Mouse (Mus musculus) thymus, postnatal 36 days (tissue): ENCODE results near the gene Dpp10.

Source experiments
- DNase-seq, 2 experiments: peaks; one replicate each; pipeline ENCODE4 v3.0.0; 2022; ENCODE audit warnings: mixed read lengths in 2 of 2

Dpp10 gene

DNA sequence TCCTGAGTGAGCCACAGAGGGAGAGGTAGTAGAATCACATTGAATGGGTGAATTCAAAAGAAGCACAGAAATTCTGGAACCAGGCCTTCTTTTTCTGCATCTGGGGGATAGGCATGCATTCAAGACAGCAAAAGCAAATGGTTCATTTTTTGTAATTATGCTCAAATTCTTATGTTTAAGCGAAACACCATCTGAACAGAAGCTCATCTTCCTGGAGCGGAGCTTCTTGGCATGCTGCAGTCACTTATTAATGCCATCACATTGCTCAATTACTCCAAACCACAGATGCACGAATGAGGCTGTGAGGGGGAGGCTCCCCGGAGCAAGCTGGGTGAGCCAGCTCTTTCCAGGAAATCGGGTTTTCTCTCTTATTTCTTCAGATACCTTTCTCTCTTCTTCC is 142.7 kb downstream of the Dpp10 start:
- no peak for DNase-seq

DNA sequence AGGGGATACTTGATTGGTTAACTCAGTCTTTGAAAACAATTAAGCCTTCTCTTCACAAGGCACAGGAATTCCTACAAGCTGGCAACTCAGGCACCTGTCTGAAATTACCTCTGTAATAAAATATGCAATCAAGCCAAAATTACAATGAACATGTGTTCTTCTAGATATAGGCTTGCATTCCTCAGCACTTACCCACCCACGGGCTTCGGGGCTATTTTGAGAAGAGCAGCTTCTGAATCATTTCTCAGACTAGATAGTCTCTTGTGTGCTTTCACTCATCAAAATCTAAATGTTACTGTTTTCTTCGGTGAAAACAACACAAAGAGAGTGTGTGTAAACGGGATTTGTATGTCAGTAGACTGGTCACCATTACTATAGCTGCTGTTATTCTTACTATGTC is 144.1 kb downstream of the Dpp10 start:
- DNase-seq, result no peak

DNA sequence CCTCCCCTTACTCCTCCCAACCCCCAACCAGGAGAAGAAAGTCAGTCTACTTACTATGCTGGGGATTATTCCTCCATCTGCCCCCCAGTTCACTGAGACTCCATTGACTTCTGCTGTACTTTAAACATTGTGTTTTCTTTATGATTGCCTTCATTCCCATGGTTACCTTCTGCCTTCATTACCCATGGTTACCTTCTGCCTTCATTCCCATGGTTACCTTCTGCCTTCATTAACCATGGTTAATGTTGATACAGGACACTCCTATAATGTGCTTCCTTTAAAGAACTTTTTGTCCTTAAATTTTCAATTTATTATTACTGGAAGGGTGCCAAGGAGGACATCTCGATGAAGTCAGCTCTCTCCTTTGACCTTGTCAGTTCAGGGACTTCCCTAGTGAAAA is 158.1 kb downstream of the Dpp10 start:
- no peak for DNase-seq

DNA sequence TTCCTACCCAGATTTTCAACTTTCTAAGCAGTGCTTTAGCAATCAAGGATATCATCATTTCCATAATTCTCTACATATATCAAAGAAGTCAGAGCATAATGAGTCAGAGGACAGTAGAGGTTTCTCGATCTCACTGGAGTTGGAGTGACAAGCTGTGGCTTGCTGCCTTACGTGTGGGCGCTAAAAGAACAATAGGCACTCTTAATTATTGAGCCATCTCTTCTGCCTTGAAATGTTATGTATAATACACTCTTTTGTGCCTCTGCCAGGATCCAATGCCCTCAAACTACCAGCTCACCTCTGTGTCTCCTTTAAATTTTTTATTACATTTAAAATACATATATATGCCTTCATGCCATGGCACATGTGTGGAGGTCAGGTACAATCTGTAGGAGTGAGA is 198.5 kb downstream of the Dpp10 start:
- DNase-seq, result no peak

DNA sequence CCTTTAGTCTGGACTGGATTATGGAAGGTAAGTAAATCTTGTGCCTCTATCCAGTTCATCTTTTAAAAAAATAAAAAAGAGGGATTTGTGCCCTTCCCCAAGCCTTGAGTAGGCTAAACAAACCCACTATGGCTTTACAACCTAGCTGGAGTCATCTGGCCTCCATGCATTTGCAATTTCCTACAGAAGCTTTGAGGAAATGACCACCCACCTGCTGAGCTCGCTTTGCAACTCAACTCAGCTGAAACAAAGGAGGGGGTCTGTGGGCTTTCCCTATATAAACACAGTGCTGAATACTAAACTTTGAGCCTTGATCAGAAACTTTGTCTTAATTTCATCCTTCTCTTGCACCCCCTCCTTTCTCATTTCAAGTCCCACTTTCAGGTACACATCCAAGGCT is 244.2 kb downstream of the Dpp10 start:
- DNase-seq, result no peak

DNA sequence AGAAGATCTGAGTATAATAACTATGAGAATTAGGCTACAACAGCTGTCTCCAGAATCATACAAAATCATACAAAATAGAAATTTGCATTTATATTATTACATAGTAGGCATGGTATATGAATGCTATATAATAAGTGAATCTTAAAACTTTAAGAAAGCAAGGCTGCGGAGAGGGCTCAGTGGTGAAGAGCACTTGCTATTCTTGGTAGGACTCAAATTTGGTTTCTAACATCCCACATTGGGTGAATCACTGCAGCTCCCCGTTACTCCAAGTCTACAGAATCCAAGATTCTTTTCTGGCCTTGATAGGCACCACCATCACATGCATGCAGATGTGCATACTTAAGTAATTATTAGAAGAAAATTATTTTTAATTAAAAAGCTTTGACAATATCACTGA is 279.8 kb downstream of the Dpp10 start:
- no peak for DNase-seq

DNA sequence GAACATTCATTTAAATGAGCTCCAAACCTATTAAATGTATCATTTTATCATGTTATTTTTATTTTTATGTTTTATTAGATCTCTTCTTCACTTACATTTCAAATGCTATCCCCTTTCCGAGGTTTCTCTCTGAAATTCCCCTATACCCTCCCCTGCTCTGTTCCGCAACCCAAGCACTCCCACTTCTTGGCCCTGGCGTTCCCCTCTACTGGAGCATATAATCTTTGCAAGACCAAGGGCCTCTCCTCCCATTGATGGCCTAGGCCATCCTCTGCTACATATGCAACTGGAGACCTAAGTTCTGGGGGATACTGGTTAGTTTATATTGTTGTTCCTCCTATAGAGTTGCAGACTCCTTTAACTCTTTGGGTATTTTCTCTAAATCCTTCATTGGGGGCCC is 283.1 kb downstream of the Dpp10 start:
- DNase-seq, result no peak

DNA sequence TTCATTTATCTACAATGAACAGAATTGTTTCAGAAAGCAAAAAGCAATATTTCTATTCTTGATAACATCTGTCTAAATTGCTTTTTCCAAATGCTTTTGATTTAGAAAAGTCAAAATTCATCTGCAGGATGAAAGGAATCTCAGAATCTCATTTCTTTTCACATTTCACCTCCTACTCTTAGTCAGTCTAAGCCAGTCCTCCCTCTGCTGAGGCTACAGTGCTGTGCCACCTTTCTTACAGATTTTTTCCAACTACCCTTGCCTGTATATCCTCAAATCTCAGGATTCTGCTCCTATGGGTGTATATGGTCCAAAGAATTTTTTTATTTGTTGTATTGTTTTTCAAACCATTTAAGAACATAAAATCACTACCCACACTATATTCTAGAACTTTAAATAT is 289.3 kb downstream of the Dpp10 start:
- DNase-seq, result no peak

DNA sequence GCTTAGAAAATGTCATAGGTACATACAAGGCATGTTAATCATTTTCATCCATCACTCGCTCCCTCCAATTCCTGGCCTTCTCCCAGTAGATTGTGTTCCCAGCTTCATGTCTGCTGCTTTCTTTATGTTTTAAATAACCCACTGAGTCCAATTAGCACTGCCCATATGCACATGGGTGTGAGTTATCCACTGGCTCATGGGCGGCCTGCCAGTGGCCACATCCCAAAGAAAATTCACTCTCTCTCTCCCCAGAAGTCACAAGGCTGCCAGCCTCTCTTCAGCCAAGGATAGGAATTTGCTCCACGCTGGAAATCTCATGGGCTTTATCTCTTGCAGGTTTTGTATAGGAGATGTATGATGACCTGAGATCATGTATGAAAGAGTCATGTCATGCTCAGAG is 338.1 kb downstream of the Dpp10 start:
- no peak for DNase-seq

DNA sequence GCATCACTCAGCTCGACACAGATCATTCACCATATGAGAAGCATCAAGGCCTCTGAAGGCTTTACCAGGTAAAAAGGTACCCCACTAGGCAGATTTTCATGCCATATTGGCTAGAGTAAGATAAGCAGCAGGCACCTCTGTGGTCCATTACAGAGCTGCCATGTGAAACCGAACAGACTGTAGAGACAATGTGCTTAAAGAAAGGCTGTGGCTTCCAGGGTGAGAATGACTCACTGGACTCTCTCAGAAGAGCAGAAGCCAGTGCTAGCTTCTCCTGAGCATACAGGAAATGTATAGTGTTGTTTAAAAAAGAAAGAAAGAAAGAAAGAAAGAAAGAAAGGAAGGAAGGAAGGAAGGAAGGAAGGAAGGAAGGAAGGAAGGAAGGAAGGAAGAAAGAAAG is 386.9 kb downstream of the Dpp10 start:
- no peak for DNase-seq

DNA sequence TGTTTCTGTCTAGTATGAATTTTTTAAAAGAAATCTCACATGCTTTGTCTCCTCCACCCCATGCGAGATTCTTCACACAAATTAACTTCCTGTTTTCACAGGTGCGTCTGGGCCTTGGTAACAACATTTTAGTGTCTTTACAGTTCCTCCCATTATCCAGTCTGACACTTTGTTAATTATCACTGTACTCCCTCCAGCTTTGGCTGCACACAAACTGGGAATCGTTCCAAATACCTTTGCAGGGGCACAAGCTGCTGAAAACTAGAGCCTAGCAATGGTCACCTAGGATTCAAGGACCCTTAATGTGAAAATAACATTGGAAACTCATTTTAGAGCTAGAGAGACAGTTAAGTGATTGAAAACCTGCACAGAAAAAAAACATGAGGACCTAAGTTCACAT is 388.8 kb downstream of the Dpp10 start:
- no peak for DNase-seq

DNA sequence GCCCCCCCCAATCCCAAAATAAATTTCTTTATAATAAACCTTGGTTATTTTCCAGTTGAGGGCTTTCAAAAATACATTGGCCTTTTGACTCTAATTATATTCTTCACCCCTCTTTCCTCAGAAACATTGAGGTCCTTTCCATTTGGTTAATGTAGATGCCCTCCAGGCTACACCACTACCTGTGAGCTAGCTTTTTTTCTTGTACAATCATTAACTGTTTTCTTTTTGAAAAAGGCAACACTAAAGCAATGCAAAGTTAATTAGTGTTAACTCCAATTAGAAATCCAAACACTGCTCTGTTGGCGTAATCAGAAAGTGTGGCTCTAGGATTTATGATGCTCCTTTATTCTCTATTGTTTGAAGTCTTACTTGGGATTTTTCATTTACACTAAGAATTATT is 407.5 kb downstream of the Dpp10 start:
- no peak for DNase-seq

DNA sequence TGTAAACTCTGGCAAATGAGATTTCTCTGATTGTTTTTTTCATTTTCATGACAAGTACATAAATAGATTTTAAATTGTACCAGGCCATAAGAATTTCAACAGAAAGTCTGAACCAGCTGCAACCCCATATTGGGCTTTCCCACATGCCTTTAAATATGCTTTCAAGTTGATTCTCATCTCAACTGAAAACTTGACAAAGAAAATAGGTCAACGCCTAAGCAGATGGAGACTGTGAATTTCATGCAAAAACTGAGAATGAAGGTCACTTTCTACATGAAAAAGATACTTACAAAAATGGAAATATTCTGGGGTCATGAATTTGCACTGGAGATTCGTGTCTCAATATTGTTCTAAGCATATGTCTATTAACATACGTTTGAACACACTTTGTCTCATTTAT is 417.1 kb downstream of the Dpp10 start:
- DNase-seq, result no peak

DNA sequence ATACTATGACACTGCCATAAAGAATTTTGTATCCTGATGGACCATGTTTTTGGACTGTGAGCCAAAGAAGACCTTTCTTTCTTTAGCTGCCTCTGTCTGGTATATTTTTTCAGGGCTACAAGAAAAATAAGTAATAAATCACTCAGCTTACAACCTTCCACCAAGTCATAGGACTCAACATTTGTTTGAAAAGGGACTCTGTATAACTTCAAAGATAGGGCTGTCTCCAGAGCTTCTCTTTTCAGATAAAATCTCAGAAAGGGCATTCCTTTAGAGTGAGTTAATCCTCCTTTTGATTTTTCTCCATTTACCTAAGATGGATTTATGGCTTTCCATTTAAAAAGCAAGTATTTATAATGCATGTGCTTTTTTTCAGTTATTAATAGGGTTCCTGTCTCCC is 460.5 kb downstream of the Dpp10 start:
- DNase-seq, result no peak

DNA sequence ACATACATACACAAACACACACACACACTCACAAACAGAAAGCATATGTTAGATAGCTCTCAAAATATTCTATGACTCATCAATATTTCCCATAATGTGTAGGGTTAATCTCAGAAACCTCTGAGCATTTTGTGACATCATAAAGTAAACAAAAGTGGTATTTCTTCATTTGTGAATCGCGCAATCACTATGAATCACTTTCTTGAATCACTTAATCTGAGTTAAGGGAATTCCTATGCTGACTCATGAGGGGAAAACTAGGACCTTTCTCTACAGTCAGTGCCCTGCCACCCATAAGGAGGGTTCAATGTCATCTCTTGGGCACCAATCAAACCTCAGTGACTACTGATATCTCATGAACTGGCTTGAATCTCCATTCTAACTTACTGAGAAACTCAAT is 465.2 kb downstream of the Dpp10 start:
- no peak for DNase-seq

DNA sequence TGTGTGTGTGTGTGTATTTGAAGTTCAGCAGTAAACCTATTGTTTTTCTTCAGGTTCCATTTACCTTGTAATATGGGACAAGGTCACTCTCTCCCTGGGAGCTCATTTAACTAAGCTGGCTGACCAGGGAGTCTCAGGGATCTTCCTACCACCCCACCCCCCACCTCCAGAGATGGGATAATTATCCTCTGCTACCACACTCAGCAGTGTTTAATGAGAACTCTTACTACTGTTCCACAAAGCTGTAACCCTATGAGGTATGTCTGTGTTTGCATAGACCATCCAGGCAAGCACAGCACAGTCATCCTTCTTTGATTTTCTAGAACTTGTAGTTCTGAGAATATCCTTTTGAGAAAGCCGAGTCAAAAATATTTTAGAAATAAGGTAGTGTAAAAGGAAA is 471.6 kb downstream of the Dpp10 start:
- no peak for DNase-seq

DNA sequence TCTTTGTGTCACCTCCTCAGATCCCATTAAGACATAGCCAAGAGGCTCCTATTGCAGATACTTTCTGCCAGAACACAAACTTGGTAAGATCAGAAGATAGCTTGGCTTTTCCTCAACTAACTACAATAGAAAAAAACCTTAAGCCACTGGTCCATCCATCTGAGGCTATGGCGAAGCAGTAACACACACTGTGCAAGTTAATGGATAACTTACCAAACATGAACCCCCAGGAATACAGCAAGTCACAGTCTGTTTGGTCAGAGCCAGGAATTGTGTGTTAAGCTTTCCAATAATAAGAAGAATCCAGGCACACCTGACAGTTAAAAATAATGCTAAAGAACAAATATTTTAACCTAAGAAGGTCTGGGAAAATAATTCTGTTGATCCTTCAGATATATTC is 502.9 kb downstream of the Dpp10 start:
- DNase-seq, result no peak

DNA sequence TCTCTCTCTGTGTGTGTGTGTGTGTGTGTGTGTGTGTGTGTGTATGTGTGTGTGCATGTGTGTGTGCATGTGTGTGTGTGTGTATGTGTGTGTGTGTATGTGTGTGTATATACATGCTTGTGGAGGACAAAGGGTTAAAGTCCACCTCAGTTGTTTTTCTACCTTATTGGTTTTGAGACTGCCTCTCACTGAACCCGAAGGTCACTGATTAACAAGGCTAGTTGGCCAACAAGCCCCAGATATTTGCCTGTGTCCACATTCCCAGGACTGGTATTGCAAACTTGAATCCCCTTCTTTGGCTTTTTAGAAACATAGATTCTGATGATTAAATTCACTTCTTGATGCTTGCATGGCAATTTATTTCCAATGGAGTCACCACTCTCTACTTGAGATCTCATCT is 577.6 kb downstream of the Dpp10 start:
- no peak for DNase-seq

DNA sequence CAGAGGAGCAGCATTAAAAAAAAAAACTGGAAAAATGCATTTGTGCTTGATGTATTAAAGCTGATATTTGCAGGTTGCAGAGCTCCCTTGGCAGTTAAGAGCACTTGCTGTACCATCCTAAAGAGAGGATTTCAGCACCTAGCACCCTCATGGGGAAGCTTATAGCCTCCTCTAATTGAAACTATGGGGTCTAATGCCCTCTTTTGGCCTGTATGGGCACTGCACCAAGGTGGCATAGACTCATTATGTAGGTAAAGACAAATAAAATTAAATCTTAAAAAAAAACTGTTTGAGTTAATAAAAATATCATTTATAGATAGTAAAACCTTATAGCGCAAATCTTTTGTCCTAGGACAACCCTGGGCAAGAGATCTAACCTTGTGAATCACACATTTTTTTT is 631.2 kb downstream of the Dpp10 start:
- no peak for DNase-seq

DNA sequence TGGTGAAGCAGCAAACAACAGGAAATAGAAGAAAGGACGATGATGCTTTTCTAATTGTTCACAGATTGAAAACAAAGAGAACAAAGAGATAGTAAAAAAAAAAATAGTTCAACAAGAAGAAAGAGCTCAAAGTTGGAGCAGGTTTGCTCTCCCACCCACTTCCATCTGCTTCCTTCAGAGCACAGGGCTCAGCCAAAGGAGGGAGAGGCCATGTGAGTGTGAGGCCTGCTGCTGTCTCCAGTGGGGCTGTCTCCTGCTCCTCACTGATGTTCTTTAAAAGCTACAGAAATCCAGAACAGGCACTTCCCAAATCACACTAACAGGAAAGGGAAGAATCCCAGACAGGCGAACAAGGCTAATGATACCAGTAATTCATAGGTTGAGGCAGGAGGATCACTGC is 694.1 kb downstream of the Dpp10 start:
- no peak for DNase-seq

DNA sequence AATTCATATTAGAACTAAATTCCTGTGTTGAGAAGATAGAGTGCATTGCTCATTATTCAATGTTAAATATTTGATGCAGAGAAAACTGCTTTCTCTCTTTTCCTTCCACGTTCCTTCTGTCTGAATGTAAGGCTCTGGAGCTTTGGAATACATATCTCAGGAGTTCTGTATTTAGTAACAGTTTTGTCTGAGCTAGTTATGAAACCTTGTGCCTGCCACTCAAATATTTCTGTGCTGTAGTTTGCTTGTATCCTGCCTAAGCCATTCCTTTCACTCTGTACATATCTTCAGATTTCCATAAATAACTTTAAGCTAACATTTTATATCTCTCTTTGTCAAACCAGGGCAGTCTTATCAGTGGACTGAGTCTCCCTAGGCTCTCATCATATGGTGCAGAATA is 707.5 kb downstream of the Dpp10 start:
- DNase-seq, result no peak

DNA sequence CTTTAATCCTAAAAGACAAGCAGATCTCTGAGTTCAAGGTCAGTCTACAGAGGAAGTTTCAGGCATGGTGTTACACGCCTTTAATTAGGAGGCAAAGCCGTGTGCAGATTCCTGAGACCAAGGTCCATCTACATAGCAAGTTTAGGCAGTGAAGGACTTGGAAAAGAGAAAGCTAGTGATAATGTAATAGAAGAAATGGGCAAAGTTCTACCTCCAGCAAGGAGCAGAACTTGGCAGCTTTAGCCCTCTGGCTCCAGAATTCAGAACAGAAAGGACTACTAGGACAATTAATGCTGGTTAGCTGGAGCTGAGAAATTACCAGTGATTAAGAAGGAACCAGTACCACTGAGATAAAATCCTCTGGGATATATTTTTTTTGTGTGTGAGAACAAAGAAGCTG is 728.5 kb downstream of the Dpp10 start:
- DNase-seq, result no peak
